Mouse (Mus musculus): ENCODE measurements around the gene Ccdc32.
A peak's percentile ranks its signal among the peaks of the same experiment; 100 is the strongest.
"Not testable (repeated sequence)": the region's sequence is repeated elsewhere in the genome, so short reads cannot be mapped to it uniquely, and the experiment has no call there.

Gene Ccdc32

GRCm38 (mm10) chr2:119028941-119029551 lies at the start of gene Ccdc32:
Gene Ccdc32, minus strand, starts transcription at chr2:119029393.
- DNase-seq: peak; percentile 93 to 98

DNA sequence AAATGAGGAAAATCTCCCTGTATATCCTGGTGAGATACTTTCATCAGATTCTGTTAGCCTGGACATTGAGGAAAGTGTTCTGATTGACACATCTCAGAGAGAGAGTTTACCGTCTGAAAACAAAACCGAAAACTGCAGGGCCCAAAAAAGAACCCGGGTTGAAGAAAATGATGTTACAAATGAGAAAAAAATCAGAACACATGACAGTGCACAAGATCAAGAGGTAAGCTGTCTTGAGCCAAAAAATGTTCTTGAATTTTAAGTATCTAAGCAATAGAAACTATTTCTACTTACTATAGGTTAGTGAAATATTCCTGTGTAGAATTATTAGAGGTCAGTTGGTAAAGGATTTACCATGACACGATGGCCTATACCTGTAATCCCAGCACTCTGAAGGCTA lies 43.2 kb upstream of the Ccdc32 start:
- no peak for DNase-seq

GRCm38 (mm10) chr2:119060139-119060538 lies 30.9 kb upstream of the Ccdc32 start:
- DNase-seq: no peak

DNA sequence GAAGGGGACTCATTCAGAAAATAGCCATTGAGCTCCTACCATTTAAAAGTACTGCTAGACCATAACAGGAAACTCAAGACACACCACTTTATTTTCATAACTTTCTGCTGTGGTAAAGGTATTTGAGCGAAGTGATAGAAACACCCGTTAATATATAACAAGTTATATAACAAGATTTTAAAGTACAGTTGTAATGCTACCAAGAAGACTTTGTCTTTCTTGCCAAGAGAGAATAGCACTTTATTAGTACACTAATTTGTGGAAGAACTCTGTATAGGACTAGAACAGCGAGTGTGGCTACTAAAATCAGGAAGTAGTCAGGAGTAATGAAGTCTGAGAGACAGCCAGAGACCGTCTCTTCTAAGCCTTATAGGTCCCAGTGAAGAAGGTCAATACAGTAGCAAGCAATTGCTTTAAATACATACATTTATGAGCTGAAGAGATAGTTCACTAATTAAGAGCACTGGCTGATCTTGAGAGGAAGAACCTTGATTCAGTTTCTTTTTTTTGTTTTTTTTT lies 21.0 kb upstream of the Ccdc32 start:
- no peak for DNase-seq

- DNase-seq: no peak
Observed at GRCm38 (mm10) chr2:119047849-119048248, 18.7 kb upstream of the Ccdc32 start.

DNA sequence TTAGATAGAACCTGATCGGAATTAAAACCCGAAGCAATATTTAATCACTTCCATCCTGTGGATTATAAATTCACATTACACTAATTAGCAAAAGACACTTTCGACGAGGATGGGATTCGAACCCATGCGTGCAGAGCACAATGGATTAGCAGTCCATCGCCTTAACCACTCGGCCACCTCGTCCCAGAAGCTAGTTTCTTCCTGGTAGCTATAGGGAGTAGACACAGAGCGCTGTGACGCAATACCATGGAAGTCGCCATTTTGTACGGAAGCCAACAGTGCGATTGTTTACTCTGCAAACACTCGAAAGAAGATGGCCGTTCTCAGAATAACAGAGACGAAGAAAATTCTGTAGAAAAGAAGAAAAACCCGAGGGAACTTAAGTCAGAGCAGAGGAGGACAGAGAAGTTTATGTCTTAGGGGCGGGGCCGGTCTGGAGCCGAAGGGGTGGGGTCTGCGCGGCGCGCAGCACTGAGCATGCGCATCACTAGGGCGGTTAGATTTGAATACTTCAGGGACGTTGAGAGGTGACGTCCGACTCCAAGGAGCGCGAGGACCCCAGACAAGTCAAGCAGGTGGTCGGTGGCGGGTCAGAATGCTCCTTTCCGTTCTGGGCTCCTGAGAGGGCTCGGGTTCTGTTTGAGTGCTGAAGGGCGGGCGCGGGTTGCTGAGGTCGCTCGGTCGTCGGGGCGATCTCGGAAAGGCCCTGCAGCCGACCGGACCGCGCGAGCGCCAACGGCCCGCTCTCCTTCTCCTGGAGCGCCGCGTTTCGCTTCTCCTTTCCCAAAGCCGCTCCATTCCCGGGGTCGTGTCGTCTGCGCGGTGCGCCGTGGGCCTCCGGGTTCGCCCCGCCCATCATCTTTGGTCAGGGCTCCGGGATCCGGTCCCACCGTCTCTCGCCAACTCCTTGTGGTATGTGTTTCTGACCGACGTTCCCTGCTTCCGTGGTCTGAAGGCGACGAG lies 17.7 kb upstream of the Ccdc32 start, which contains the start of gene Knl1:
TSS of gene Knl1 (plus strand) at position 471 of the 963 bp plus-strand sequence.
- peak; percentile 87 to 95 for DNase-seq

DNA sequence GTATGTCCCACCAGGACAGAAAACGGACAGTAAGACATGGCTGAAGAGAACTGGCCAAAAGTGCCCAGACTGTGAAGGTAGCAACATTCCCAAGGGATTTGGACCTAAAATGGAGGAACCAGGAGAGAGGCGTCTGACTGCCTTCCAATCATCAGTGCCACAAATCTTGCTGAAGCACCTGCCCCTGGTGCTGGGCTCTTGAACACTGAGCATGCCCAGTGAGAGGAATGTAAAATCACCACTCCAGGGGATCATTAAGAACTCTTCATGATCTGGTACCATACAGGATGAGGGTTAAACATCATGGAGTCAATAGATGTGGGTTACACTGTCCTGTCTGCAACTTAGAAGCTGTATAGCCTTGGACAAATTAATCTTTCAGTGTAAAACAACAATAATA lies 16.0 kb upstream of the Ccdc32 start:
- no peak for DNase-seq

- no peak for DNase-seq
Observed at GRCm38 (mm10) chr2:119040882-119041281, 11.7 kb upstream of the Ccdc32 start.

DNA sequence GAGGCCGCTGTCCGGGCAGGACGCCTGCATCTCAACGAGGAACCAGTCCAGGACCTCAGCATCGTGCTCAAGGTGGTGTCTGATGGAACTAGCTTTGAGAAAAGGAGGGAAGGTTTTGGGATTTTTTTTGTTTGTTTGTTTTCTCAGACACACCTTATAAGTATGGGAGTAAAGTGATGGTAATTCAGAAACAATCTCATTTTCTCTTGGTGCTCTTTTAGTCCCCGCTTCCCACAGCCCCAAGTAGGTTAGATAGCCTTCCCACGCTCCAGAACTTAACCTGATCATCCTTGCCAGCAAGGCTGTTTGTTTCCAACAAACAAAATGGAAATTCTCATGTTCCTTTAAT lies 6.2 kb upstream of the Ccdc32 start:
- no peak for DNase-seq

GRCm38 (mm10) chr2:119034656-119035396 lies 5.6 kb upstream of the Ccdc32 start, which contains the start of gene Rpusd2:
Gene Rpusd2, plus strand, starts transcription at chr2:119034790.
- peak; percentile 93 to 95 for DNase-seq

- no peak for DNase-seq
Observed at GRCm38 (mm10) chr2:119032191-119032590, 3.0 kb upstream of the Ccdc32 start.

GRCm38 (mm10) chr2:119026951-119027350 lies 2.2 kb downstream of the Ccdc32 start:
- no peak for DNase-seq

- DNase-seq: no peak
Observed at GRCm38 (mm10) chr2:119025239-119025616, 4.0 kb downstream of the Ccdc32 start.

GRCm38 (mm10) chr2:119024536-119025238 lies 4.5 kb downstream of the Ccdc32 start:
- DNase-seq: no peak

DNA sequence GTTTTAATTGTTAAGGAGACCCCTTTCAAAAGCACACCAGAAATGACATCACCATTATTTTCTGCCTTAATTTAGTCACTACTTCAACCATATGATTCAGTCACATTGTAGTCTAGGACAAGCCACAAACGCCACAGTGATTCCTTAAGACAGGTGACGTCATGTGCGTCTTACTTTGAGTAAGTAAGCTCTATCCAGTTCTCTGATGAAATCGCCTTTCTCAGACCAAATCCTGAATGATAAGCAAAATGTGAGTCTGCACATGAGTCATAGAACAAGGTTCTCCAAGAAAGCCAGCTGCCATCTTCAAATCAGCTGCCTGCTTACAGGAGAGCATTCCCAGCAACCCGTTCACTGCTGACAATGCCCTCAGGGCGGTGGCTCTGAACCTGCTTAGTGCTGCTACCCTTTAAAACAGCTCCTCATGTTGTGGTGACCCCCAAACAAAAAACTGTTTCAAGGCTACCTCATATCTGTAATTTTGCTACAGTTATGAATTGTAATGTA lies 6.0 kb downstream of the Ccdc32 start:
- no peak for DNase-seq

DNA sequence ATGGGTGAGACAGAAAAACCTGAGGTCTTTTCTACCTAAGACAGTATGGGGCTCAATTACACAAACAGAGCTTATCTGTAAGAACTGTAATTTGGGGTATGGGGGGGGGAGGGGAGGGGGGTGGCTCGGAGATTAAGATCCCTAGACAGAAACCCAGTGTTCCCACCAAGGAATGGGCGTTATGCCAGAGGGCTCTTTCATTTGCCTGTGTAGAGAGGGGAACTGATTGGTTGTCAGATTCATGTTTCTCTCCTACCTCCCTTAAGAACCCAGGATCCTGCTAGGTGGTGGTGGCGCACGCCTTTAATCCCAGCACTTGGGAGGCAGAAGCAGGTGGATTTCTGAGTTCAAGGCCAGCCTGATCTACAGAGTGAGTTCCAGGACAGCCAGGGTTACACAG lies 9.7 kb downstream of the Ccdc32 start:
- no peak for DNase-seq

- no peak for DNase-seq
Observed at GRCm38 (mm10) chr2:119019131-119019530, 10.1 kb downstream of the Ccdc32 start.

GRCm38 (mm10) chr2:119018391-119019122 lies 10.6 kb downstream of the Ccdc32 start:
- DNase-seq: no peak

DNA sequence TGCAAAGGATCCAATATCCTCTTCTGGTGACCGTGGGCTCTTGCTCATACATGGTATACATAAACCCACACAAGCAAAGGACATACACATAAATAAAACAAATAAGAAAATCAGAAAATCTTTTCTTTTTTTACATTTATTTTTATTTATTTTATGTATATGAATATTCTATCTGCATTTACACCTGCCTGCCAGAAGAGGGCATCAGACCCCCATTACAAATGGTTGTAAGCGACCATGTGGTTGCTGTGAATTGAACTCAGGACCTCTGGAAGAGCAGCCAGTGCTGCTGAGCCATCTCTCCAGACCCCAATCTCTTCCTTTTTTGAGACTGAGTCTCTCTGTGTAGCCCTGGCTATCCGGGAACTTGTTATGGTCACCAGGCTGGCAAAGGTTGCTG lies 11.5 kb downstream of the Ccdc32 start:
- no peak for DNase-seq

DNA sequence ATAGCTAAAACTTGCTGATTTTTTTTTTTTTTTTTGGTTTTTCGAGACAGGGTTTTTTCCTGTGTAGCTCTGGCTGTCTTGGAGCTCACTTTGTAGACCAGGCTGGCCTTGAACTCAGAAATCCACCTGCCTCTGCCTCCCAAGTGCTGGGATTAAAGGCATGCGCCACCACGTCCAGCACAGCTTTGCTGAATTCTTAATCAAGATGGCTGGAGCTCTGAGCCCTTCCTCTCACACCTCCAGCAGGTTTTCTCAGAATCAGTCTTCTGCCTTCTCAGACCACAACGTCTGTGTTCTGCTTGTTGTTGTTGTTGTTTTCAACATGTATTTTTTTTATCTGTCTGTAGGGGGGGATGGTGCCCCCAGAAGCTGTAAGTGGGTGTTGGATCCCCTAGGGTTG lies 12.9 kb downstream of the Ccdc32 start:
- DNase-seq: not testable (repeated sequence)

- peak; percentile 74 to 75 for DNase-seq
Observed at GRCm38 (mm10) chr2:119015604-119016180, 13.5 kb downstream of the Ccdc32 start.

Measured in cerebellum, adult 18-20 months (tissue).